Comparison of ENCODE assay signal across 8 mouse cellular contexts in genomic region chr14:118437156-118437931, GRCm38 (mm10).
DNase-seq lines count a peak whose midpoint lies in the region; ATAC-seq and TF ChIP-seq lines count a peak whose summit lies in the region.

No protein-coding gene starts in this region.

- peak overlapping the region; percentile 69 for H3K4me2 ChIP-seq in heart, postnatal 0 days (ENCODE audit: low read depth, low read length)
- H3K4me2 ChIP-seq in limb, embryonic 12.5 days: peak overlapping the region; percentile 96
- peak overlapping the region; percentile 94 for H3K4me2 ChIP-seq in neural tube, embryonic 14.5 days (ENCODE audit: low read depth, low read length)

- no peak overlapping the region for H3K9ac ChIP-seq in heart, postnatal 0 days (replicated peaks; ENCODE audit: low read depth, low read length)
- H3K9ac ChIP-seq in limb, embryonic 12.5 days (replicated peaks): peak overlapping the region; percentile 42; the same call in 1 of the 2 replicates
- peak overlapping the region; percentile 52 for H3K9ac ChIP-seq in neural tube, embryonic 14.5 days (replicated peaks; ENCODE audit: low read depth, low read length)

- H3K27ac ChIP-seq in layer of hippocampus, adult 2 months: peak overlapping the region; percentile 48; the same call in 1 of the 2 replicates
- no peak overlapping the region for H3K27ac ChIP-seq in heart, postnatal 0 days (ENCODE audit: low read depth)
- H3K27ac ChIP-seq in limb, embryonic 12.5 days: no peak overlapping the region
- H3K27ac ChIP-seq in neural tube, embryonic 14.5 days (ENCODE audit: low read depth, low read length): peak overlapping the region; percentile 66

- no peaks in the 10 kb centered on the region for H3K36me3 ChIP-seq in heart, postnatal 0 days (replicated peaks; ENCODE audit: control insufficient read depth, insufficient read depth, low read length)
- H3K36me3 ChIP-seq in limb, embryonic 12.5 days: no peaks in the 10 kb centered on the region
- H3K36me3 ChIP-seq in neural tube, embryonic 14.5 days (ENCODE audit: control insufficient read depth, insufficient read depth, low read length): no peaks in the 10 kb centered on the region

- H3K27me3 ChIP-seq in heart, postnatal 0 days (ENCODE audit: control insufficient read depth, insufficient read depth, low read length): peaks cover 74% of the 10 kb centered on the region
- H3K27me3 ChIP-seq in limb, embryonic 12.5 days: peaks cover 82% of the 10 kb centered on the region
- H3K27me3 ChIP-seq in neural tube, embryonic 14.5 days (ENCODE audit: control insufficient read depth, insufficient read depth, low read length): peaks cover 8% of the 10 kb centered on the region

- H3K9me3 ChIP-seq in heart, postnatal 0 days (replicated peaks; ENCODE audit: control insufficient read depth, low read length): no peaks in the 10 kb centered on the region
- H3K9me3 ChIP-seq in limb, embryonic 12.5 days: no peaks in the 10 kb centered on the region
- no peaks in the 10 kb centered on the region for H3K9me3 ChIP-seq in neural tube, embryonic 14.5 days (ENCODE audit: control insufficient read depth, low read length)

- under 1% methylated on average over 36 of the region's 36 CpGs for WGBS in heart, postnatal 0 days
- under 1% methylated on average over 36 of the region's 36 CpGs for WGBS in limb, embryonic 12.5 days
- WGBS in neural tube, embryonic 14.5 days: under 1% methylated on average over 36 of the region's 36 CpGs

- ATAC-seq in heart, postnatal 0 days (ENCODE audit: insufficient read depth, low read depth): peak; percentile 49
- ATAC-seq in limb, embryonic 12.5 days (ENCODE audit: insufficient number of reproducible peaks, insufficient read depth, low FRiP score, low TSS enrichment, low read depth): peak; percentile 85
- peak; percentile 78 for ATAC-seq in neural tube, embryonic 14.5 days (ENCODE audit: low read depth)

- H3K4me3 ChIP-seq in layer of hippocampus, adult 2 months: peak overlapping the region; percentile 50
- H3K4me3 ChIP-seq in heart, postnatal 0 days (ENCODE audit: low read depth, low read length): peak overlapping the region; percentile 53
- peak overlapping the region; percentile 49 for H3K4me3 ChIP-seq in limb, embryonic 12.5 days (replicated peaks)
- H3K4me3 ChIP-seq in neural tube, embryonic 14.5 days (ENCODE audit: low read depth, low read length): peak overlapping the region; percentile 44

- peaks cover 13% of the 10 kb centered on the region; the same call in 1 of the 2 replicates for H3K4me1 ChIP-seq in heart, postnatal 0 days (ENCODE audit: control insufficient read depth, insufficient read depth)
- H3K4me1 ChIP-seq in limb, embryonic 12.5 days (replicated peaks): peaks cover 17% of the 10 kb centered on the region
- no peaks in the 10 kb centered on the region for H3K4me1 ChIP-seq in neural tube, embryonic 14.5 days (ENCODE audit: control insufficient read depth, insufficient read depth, low read length)

- no peak for TF ChIP-seq EP300 in heart, postnatal 0 days (IDR thresholded peaks at IDR 0.05; ENCODE audit: low read depth)

- no peak for TF ChIP-seq CTCF in layer of hippocampus, adult 2 months (conservative IDR thresholded peaks at IDR 0.05)
- no peak for TF ChIP-seq CTCF in heart, postnatal 0 days (IDR thresholded peaks at IDR 0.05; ENCODE audit: low read depth)

- no peak for DNase-seq in layer of hippocampus, adult 2 months (ENCODE audit: low spot score in 2 of 2)
- DNase-seq in layer of hippocampus, adult 9-11 months: no peak
- peak; percentile 81 for DNase-seq in embryo, embryonic 9.5 days (ENCODE audit: extremely low spot score)
- DNase-seq in heart, postnatal 0 days (ENCODE audit: low spot score): no peak
- DNase-seq in gastrocnemius, postnatal 4 days (ENCODE audit: low spot score in 2 of 2): no peak
- no peak for DNase-seq in lung, postnatal 36 days

Comparison
In these comparisons a context has a peak if more than half of its experiments do, and no peak if none do; other contexts are left out.
1. H3K27ac ChIP-seq: peak in layer of hippocampus, adult 2 months (single experiment) and neural tube, embryonic 14.5 days (single experiment); none in heart, postnatal 0 days (single experiment) and limb, embryonic 12.5 days (single experiment).
2. Peak in every context shown above with its lines, with median percentiles within 50 percentile points of each other: H3K4me3 ChIP-seq, ATAC-seq and H3K4me2 ChIP-seq.